8 mouse cellular contexts compared by ENCODE assay signal in genomic region chr12:44292281-44292680, GRCm38 (mm10). TPM values are rescaled to one million over a fixed set of nuclear protein-coding genes. Genes with fewer than 3 reads are reported as not detected.
DNase-seq lines count a peak whose midpoint lies in the region; ATAC-seq and TF ChIP-seq lines count a peak whose summit lies in the region.

No protein-coding gene starts in this region.

- peak; percentile 89 for ATAC-seq in granulocyte monocyte progenitor cell, adult 5-6 weeks (replicated peaks; ENCODE audit: poor library complexity, severe bottlenecking)
- peak; percentile 90 for ATAC-seq in megakaryocyte-erythroid progenitor cell, adult 5-6 weeks (replicated peaks; ENCODE audit: low FRiP score, low TSS enrichment, poor library complexity, severe bottlenecking)
- 0 out of 2 replicates have a peak, but pooled peaks have one; percentile 40 for ATAC-seq in stomach, postnatal 0 days (ENCODE audit: low FRiP score, low TSS enrichment)

- no peaks in the 10 kb centered on the region; the same call in 1 of the 2 replicates for H3K36me3 ChIP-seq in stomach, postnatal 0 days (ENCODE audit: control insufficient read depth, insufficient read depth, low read length)

- no peaks in the 10 kb centered on the region for H3K4me1 ChIP-seq in stomach, postnatal 0 days (replicated peaks; ENCODE audit: control insufficient read depth, insufficient read depth)

- H3K9ac ChIP-seq in stomach, postnatal 0 days (ENCODE audit: low read length): no peak overlapping the region

- no peak overlapping the region for H3K4me3 ChIP-seq in layer of hippocampus, adult 2 months
- H3K4me3 ChIP-seq in stomach, postnatal 0 days (ENCODE audit: low read depth, low read length): no peak overlapping the region

- no peak overlapping the region for H3K27ac ChIP-seq in layer of hippocampus, adult 2 months
- no peak overlapping the region for H3K27ac ChIP-seq in stomach, postnatal 0 days (replicated peaks)

- peak; percentile 48 for DNase-seq in left cerebral cortex, adult 11 months (ENCODE audit: low spot score)
- no peak for DNase-seq in left cerebral cortex, adult 8-10 months (ENCODE audit: low spot score in 2 of 2)
- peak; percentile 58 for DNase-seq in T-cell, adult 2 months (ENCODE audit: low spot score)
- DNase-seq in cerebellum, postnatal 36 days: peak; percentile 67 to 82
- DNase-seq in layer of hippocampus, adult 2 months (ENCODE audit: low spot score in 2 of 2): peak; percentile 63 to 84
- peak; percentile 34 for DNase-seq in stomach, postnatal 0 days (ENCODE audit: low spot score)

- TF ChIP-seq CTCF in layer of hippocampus, adult 2 months (conservative IDR thresholded peaks at IDR 0.05): peak; percentile 95
- peak; percentile 85 for TF ChIP-seq CTCF in stomach, postnatal 0 days (IDR thresholded peaks at IDR 0.05; ENCODE audit: low read depth)

- H3K27me3 ChIP-seq in stomach, postnatal 0 days (ENCODE audit: control insufficient read depth, insufficient read depth, low read length): no peaks in the 10 kb centered on the region

- H3K9me3 ChIP-seq in stomach, postnatal 0 days (ENCODE audit: control insufficient read depth, low read length): no peaks in the 10 kb centered on the region

- H3K4me2 ChIP-seq in stomach, postnatal 0 days (replicated peaks; ENCODE audit: low read depth): no peak overlapping the region

- no peak for TF ChIP-seq EP300 in stomach, postnatal 0 days (optimal IDR thresholded peaks at IDR 0.05)

RNA-seq across cellular contexts. Expression of gene Nrcam, which starts 36.4 kb away (rescaled TPM):
- 100 to 1,000 TPM; 422 to 491 (median 453) TPM for total RNA-seq in left cerebral cortex, adult 8-10 months (2022)
- 1.5 TPM in 1 of 2 replicates, not detected in the other for total RNA-seq in granulocyte monocyte progenitor cell, adult 5-6 weeks (2014; fragmentation: Nextera tagmentation)
- 0.13 and 0.67 TPM in 2 replicates for total RNA-seq in granulocyte monocyte progenitor cell, adult 5-6 weeks (2017)
- total RNA-seq in layer of hippocampus, adult 2 months (2021): 100 to 1,000 TPM; 510 to 546 TPM
- total RNA-seq in megakaryocyte-erythroid progenitor cell, adult 5-6 weeks (2014; fragmentation: Nextera tagmentation): 0.17 and 2.8 TPM in 2 replicates
- 5.0 TPM in 1 of 2 replicates, not detected in the other for total RNA-seq in megakaryocyte-erythroid progenitor cell, adult 5-6 weeks (2017)
- 1.2 and 1.6 TPM in 2 replicates for polyA plus RNA-seq in stomach, postnatal 0 days (2015; fragmentation: Nextera tagmentation; extraction: Ambion mirVana)

Comparison
In these comparisons a context has a peak if more than half of its experiments do, and no peak if none do; other contexts are left out.
1. DNase-seq: peak in left cerebral cortex, adult 11 months (single experiment), T-cell, adult 2 months (single experiment), cerebellum, postnatal 36 days (2 of 2), layer of hippocampus, adult 2 months (2 of 2) and stomach, postnatal 0 days (single experiment); none in left cerebral cortex, adult 8-10 months (0 of 2).
2. ATAC-seq: peak in every context shown above with its lines; median percentile 90 in megakaryocyte-erythroid progenitor cell, adult 5-6 weeks; 89 in granulocyte monocyte progenitor cell, adult 5-6 weeks; 40 in stomach, postnatal 0 days.
3. RNA of gene Nrcam, which starts 36.4 kb away (total RNA-seq): 510 to 546 TPM in layer of hippocampus, adult 2 months and 422 to 491 TPM in left cerebral cortex, adult 8-10 months; 0.17 to 5.0 TPM in megakaryocyte-erythroid progenitor cell, adult 5-6 weeks and 0.13 to 1.5 TPM in granulocyte monocyte progenitor cell, adult 5-6 weeks; every median in the first group is over 10 times any median in the second.